Mouse (Mus musculus) fibroblast of lung, adult 2 months (primary cell): Measurements from ENCODE around the gene Pth2.

Experiments used
- DNase-seq: peaks from one replicate; pipeline ENCODE4 v3.0.0-alpha.2; 2011; ENCODE audit warnings: low read depth

Pth2 gene

GRCm38 (mm10) chr7:45153586-45153985 is 27.2 kb upstream of the Pth2 start:
- no peak for DNase-seq

- DNase-seq: peak; percentile 83
These were observed 26.5 kb upstream of the Pth2 start, which contains the start of the genes Pih1d1 and Aldh16a1 for GRCm38 (mm10) chr7:45154096-45154992. Gene Pih1d1 (plus strand): TSS chr7:45154303. Gene Aldh16a1 (minus strand): TSS chr7:45154584.

GRCm38 (mm10) chr7:45154993-45155514 is 25.7 kb upstream of the Pth2 start:
- no peak for DNase-seq

GRCm38 (mm10) chr7:45155590-45155989 is 25.2 kb upstream of the Pth2 start:
- DNase-seq: no peak

GRCm38 (mm10) chr7:45156206-45156605 is 24.6 kb upstream of the Pth2 start:
- DNase-seq: no peak

GRCm38 (mm10) chr7:45157459-45157858 is 23.3 kb upstream of the Pth2 start:
- DNase-seq: no peak

GRCm38 (mm10) chr7:45158991-45159390 is 21.8 kb upstream of the Pth2 start:
- no peak for DNase-seq

GRCm38 (mm10) chr7:45160316-45160800 is 20.4 kb upstream of the Pth2 start:
- DNase-seq: no peak

- no peak for DNase-seq
These were observed 19.9 kb upstream of the Pth2 start for GRCm38 (mm10) chr7:45160866-45161265.

GRCm38 (mm10) chr7:45161612-45162473 is 19.0 kb upstream of the Pth2 start:
- DNase-seq: peak; percentile 78

GRCm38 (mm10) chr7:45162551-45162950 is 18.2 kb upstream of the Pth2 start:
- no peak for DNase-seq

GRCm38 (mm10) chr7:45162996-45163615 is 17.7 kb upstream of the Pth2 start:
- no peak for DNase-seq

GRCm38 (mm10) chr7:45163735-45164490 is 16.9 kb upstream of the Pth2 start, which contains the start of gene Slc17a7:
Gene Slc17a7 (plus strand): TSS chr7:45163949.
- DNase-seq: no peak

- DNase-seq: no peak
These were observed 16.0 kb upstream of the Pth2 start for GRCm38 (mm10) chr7:45164833-45165232.

GRCm38 (mm10) chr7:45165701-45166100 is 15.1 kb upstream of the Pth2 start:
- DNase-seq: no peak

- DNase-seq: no peak
These were observed 13.8 kb upstream of the Pth2 start for GRCm38 (mm10) chr7:45166950-45167401.

- DNase-seq: no peak
These were observed 12.9 kb upstream of the Pth2 start for GRCm38 (mm10) chr7:45167761-45168445.

GRCm38 (mm10) chr7:45168656-45169055 is 12.1 kb upstream of the Pth2 start:
- no peak for DNase-seq

GRCm38 (mm10) chr7:45169495-45169894 is 11.3 kb upstream of the Pth2 start:
- DNase-seq: no peak

- no peak for DNase-seq
These were observed 7.8 kb upstream of the Pth2 start for GRCm38 (mm10) chr7:45172974-45173373.
